Mouse (Mus musculus) 3134 (cell line): Measurements from ENCODE around the gene Nfib.
A peak's percentile ranks its signal among the peaks of the same experiment; 100 is the strongest.

ENCODE experiments used
- DNase-seq: peaks from one replicate; pipeline ENCODE4 v3.0.0-alpha.2; 2011; ENCODE audit warnings: low spot score; ENCODE audit not compliant: insufficient read length; ENCODE audit errors: extremely low read depth

Gene Nfib

DNA sequence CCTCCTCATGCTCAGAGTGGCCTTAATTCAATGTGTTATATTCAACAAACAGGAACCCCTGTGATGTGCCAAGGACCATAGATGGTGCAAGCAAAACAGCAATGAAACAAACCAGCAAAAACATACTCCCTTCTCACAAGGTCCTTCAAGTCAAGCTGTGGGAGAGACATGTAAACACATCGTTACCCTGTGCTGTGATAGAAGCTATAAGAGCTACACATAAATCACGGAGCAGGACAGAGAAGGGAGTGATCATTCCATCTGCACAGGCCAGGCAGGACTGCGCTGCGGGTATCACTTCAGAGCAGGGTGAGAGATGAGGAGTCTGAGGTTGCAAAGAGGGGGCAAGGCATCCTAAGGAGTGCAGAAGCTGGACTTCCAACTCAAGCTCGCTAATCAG, 262.5 kb downstream of the Nfib start:
- no peak for DNase-seq

GRCm38 (mm10) chr4:82440606-82441005, 264.9 kb downstream of the Nfib start:
- no peak for DNase-seq

- DNase-seq, result no peak
Observed at GRCm38 (mm10) chr4:82439813-82440212, 265.7 kb downstream of the Nfib start.

DNA sequence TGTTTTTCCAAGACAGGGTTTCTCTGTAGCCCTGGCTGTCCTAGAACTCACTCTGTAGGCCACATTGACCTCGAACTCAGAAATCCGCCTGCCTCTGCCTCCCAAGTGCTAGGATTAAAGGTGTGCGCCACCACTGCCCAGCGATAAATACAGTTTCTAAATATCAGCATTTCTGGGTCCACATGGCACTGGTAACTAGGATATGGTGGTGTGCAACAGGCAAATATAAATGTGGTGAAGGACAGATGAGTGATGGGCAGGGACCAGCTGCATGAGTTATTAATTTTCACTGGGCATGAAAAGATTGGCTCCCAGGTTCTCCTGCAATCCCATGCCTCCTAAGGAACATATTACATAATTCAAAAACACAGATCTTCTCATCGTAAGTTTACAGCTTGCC, 266.9 kb downstream of the Nfib start:
- no peak for DNase-seq

DNA sequence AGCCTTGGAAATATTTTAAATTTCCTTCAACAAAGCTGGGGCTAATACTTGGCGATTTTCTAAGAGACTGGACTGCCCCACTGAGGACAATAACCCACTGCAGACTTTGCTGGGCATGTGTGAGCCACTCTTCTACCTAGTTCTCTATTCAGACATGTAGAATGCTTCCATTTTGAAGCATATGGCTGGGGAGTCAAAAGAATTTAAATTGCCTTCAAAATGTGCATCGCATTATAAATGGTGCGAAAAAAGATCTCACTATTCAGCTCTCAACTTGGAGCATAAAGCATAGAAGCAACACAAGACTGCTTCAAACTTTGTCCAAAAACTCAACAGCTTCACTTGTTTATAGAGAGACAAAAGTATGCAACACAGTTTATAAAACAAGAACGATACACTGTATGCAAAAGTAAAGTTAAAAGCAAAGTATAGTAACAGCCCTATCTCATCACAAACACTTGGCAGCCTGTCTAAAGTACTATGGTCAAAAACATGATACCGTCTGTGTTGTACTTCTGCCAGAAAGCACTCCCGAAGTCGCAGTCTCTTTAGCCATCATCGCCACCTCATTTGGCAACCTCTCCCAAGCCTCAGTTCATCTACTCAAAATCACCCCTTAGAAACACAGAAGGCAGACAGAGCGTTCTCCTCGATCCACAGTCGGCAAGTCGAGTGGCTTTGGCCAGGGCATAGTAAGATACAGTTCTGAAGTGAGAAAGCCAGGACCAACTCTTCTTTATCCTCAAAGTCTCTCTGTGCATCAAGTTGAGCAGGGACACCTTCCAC, 267.8 kb downstream of the Nfib start:
- DNase-seq, result no peak

DNA sequence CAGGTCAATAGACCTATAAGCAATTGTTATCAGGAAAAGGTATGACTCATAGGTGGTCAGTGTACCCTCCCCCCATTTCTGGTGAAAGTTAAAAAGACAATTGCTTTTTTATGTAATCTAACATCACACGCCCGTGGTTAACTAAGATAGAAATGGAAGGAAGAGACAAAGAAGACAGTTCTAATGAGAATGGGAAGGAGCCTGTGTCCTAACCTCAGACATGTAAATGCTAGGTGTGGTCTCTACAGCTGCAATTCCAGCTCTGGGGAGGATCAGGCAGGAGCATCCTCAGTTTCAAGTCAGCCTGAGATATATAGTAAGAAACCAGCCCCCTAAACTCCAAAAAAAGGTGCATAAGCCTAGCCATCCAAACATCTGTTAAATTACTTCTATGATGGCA, 268.9 kb downstream of the Nfib start:
- DNase-seq, result no peak

GRCm38 (mm10) chr4:82435716-82436115, 269.8 kb downstream of the Nfib start:
- peak; percentile 73 for DNase-seq

GRCm38 (mm10) chr4:82433926-82434705, 271.4 kb downstream of the Nfib start:
- no peak for DNase-seq

- no peak for DNase-seq
Observed at GRCm38 (mm10) chr4:82431831-82432230, 273.7 kb downstream of the Nfib start.

- DNase-seq, result no peak
Observed at GRCm38 (mm10) chr4:82430802-82431201, 274.7 kb downstream of the Nfib start.

DNA sequence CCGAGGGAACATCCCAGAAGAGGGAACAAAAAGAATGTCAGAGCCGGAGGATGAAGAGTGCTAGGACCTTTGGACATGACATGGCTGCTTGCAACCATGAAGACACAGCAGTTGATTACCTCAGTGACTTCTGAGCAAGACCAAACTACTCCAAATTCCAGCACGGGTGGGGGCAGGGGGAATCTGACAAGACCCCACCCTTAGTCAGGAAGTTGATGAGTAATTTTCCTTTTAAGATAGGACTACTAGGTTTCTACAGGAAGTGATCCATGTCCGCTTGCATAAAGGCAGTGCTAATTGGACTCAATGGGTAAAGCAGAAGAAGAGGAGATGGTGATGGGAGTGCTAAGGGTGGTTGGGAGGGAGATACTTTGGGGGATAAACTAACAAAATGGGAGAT, 279.3 kb downstream of the Nfib start:
- no peak for DNase-seq

- DNase-seq, result no peak
Observed at GRCm38 (mm10) chr4:82418241-82418640, 287.3 kb downstream of the Nfib start.

DNA sequence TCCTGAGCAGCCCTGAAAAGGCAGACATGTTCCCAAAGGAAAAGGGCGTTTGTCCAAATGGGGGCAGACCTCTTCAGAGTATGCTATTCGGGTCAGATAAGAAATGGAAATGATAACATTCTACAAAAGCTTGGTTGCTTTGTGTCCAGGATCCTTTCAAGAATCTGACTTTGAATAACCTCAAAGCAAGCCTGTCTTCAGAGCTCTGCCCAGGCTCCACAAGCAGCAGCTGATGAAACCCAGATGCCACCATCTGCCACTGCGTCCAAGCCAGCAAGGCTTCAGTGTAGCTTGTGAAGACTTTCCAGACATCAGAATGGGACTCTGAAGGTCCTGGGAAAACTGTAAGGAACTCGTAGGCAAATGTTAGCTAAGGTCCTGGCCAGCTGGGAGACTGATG, 289.7 kb downstream of the Nfib start:
- no peak for DNase-seq

DNA sequence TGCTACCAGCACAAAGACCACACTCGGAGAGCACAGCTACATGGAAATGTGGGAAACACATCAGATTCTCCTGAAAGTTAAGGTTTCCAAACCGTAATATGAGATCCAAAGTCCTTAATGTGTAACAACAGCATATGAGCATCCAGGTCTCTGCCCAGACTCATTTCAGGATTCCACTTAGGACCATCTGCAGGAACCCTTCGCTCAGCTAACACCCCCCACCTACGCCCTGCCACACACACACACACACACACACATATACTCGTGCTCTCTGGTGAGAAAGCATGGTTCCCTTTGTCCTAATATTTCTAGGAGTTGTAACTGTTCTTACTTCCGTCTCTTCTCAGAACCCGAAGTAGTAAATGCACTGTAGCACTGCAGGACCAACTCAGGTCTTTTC, 292.9 kb downstream of the Nfib start:
- DNase-seq, result no peak

DNA sequence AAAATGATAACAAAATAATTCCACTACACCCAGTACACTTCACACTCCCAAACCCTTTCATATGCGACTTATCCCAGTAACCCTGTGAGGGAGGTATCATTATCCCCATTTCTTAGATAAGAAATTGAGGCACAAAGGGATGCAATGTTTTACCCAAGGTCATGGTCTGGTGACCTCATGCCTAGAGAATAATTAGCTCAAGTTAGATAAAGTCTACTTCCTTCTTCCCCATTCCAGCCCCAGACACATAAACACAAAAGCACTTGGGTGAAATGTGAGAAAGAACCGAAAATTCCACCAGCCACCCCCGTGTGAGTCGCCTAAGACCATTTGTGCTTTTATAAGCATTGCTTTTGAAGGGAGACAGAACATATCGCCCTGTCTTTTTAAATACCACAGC, 293.6 kb downstream of the Nfib start:
- no peak for DNase-seq

- DNase-seq, result no peak
Observed at GRCm38 (mm10) chr4:82408463-82409404, 296.8 kb downstream of the Nfib start.

- DNase-seq, result no peak
Observed at GRCm38 (mm10) chr4:82406511-82406910, 299.0 kb downstream of the Nfib start.

- no peak for DNase-seq
Observed at GRCm38 (mm10) chr4:82405791-82406190, 299.8 kb downstream of the Nfib start.

- DNase-seq, result peak; percentile 72
Observed at GRCm38 (mm10) chr4:82403975-82404651, 301.4 kb downstream of the Nfib start.

DNA sequence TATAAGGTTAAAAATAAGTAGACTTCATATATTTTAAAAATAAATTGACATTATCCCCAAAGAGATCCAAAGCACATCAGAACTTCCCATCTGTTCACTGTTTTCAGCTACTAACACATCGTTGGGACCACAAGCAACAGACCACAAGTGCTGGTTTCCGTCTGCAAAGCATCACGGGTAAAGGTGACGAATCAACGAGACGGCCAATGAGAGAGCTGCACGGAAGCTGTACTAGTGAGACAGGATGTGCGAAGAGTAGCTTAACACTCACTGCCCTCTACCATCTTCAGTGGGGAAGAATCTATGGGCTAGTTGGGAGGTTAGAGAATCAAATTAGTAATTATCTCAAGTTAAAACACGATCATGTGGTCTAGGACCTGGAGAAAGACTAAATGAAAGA, 302.9 kb downstream of the Nfib start:
- DNase-seq, result no peak
